Mouse (Mus musculus) neural tube, embryonic 14.5 days (tissue): ENCODE results near the gene Ctnna3. TPM values are rescaled to one million over a fixed set of nuclear protein-coding genes. Genes with fewer than 3 reads are reported as not detected.

Experiments used
- ATAC-seq: fragments of 200-750 bp; cut with Nextera tagmentation; 2 replicates; pipeline ENCODE4 v1.8.0; 2017; ENCODE audit warnings: low read depth, mild to moderate bottlenecking, moderate TSS enrichment, moderate library complexity
- H3K27ac ChIP-seq: fragments of 300-500 bp; sonication (generic); 2 replicates; pipeline ENCODE4 v1.5.1; 2014; ENCODE audit warnings: low read depth, mild to moderate bottlenecking, control low read depth, low read length, moderate library complexity, mixed read lengths
- H3K27me3 ChIP-seq: fragments of 300-500 bp; sonication (generic); 2 replicates; pipeline ENCODE4 v1.6.1; 2014; ENCODE audit warnings: low read length; ENCODE audit not compliant: control insufficient read depth, insufficient read depth
- H3K36me3 ChIP-seq: fragments of 300-500 bp; sonication (generic); 2 replicates; pipeline ENCODE4 v1.6.1; 2014; ENCODE audit warnings: low read length, mixed read lengths; ENCODE audit not compliant: control insufficient read depth, insufficient read depth
- H3K4me1 ChIP-seq: fragments of 300-500 bp; sonication (generic); 2 replicates; pipeline ENCODE4 v1.6.1; 2014; ENCODE audit warnings: low read length; ENCODE audit not compliant: control insufficient read depth, insufficient read depth
- H3K4me2 ChIP-seq: fragments of 300-500 bp; sonication (generic); 2 replicates; pipeline ENCODE4 v1.6.1; 2014; ENCODE audit warnings: mild to moderate bottlenecking, low read depth, low read length, control low read depth
- H3K4me3 ChIP-seq: fragments of 300-500 bp; sonication (generic); 2 replicates; pipeline ENCODE4 v1.5.1; 2014; ENCODE audit warnings: low read depth, low read length, control low read depth, mixed read lengths
- H3K9ac ChIP-seq: fragments of 300-500 bp; sonication (generic); replicated peaks from 2 replicates; pipeline ENCODE4 v1.6.1; 2014; ENCODE audit warnings: low read depth, mild to moderate bottlenecking, control low read depth, low read length, mixed read lengths
- H3K9me3 ChIP-seq: fragments of 300-500 bp; sonication (generic); 2 replicates; pipeline ENCODE4 v1.6.1; 2016; ENCODE audit warnings: low read length; ENCODE audit not compliant: control insufficient read depth
- WGBS: fragments of 180-500 bp; shearing (Covaris S2); extraction: QIAGEN DNeasy Blood & Tissue Kit; methylation state at CpG from one replicate; pipeline ENCODE4 v1.1.7; 2014; 5-methylcytosine and 5-hydroxymethylcytosine counted together
- polyA plus RNA-seq: library from polyadenylated mRNA; unstranded; fragments of >200 nt; fragmentation: Nextera tagmentation; extraction: Ambion mirVana; gene quantifications from 2 replicates; pipeline ENCODE4 v1.2.1, GENCODE M21; 2014

Ctnna3 gene
- polyA plus RNA-seq, 1 experiment from 2014 or later, result 16.5 TPM

DNA sequence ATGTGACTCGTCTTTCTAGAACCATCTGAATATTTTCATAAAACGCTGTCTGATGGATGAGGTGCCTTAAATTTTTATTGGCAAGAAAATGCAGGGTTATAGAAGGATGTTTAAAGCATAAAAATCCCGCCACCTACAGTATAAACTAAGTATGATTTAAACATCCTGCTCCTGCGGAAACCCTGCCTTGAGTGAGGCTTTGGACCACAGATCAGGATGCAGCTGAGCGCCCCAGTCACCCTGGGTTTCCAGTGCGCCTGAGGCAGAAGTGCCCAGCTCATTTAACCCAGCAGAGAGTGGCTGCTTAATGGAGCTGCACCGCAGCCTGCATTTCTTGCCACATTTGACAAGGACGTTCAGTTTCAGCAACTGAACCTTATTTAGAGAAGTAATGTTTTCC lies 1211.7 kb downstream of the Ctnna3 start:
- Histone ChIP-seq H3K4me2 (no peak overlapping the region), H3K4me3 (no peak overlapping the region), H3K27me3 (no peaks in the 10 kb centered on the region), H3K27ac (no peak overlapping the region), H3K36me3 (no peaks in the 10 kb centered on the region), H3K9me3 (no peaks in the 10 kb centered on the region), H3K4me1 (0 out of 2 replicates have a peak, but pooled peaks cover 3% of the 10 kb centered on the region), H3K9ac (no peak overlapping the region)
- ATAC-seq, result peak; percentile 63; the same call in 1 of the 2 replicates
- 46% methylated on average over 8 of the region's 8 CpGs for WGBS

DNA sequence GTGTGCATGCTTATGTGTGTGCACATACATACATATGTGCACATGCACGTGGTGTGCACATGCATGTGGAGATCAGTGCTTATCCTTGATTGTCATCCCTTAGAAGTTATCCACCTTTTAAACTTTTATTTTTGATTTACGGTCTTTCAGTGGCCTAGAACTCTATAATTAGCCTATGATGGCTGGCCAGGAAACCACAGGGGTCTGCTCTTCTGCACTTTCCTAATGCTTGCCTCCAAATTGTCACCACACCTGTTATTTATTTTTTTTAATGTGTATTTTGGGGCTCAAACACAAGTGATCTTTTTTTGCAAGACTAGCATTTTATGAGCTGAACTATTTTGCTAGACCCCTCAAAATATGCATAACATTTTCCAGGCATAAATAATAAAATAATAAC lies 1214.1 kb downstream of the Ctnna3 start:
- H3K36me3 ChIP-seq, result no peaks in the 10 kb centered on the region
- no peak overlapping the region for H3K4me2 ChIP-seq
- H3K4me3 ChIP-seq, result no peak overlapping the region
- ATAC-seq, result no peak
- H3K27me3 ChIP-seq, result no peaks in the 10 kb centered on the region
- WGBS, result 84% methylated on average over 2 of the region's 2 CpGs
- no peak overlapping the region for H3K27ac ChIP-seq
- 0 out of 2 replicates have a peak, but pooled peaks cover 3% of the 10 kb centered on the region for H3K4me1 ChIP-seq
- no peak overlapping the region for H3K9ac ChIP-seq
- no peaks in the 10 kb centered on the region for H3K9me3 ChIP-seq

- H3K4me3 ChIP-seq, result no peak overlapping the region
- H3K36me3 ChIP-seq, result no peaks in the 10 kb centered on the region
- 87% methylated on average over 4 of the region's 4 CpGs for WGBS
Measured at GRCm38 (mm10) chr10:64661190-64661589, 1231.3 kb downstream of the Ctnna3 start.

GRCm38 (mm10) chr10:64671469-64671868 lies 1241.6 kb downstream of the Ctnna3 start:
- no peak for ATAC-seq
- no peaks in the 10 kb centered on the region for H3K36me3 ChIP-seq
- H3K27ac ChIP-seq, result no peak overlapping the region
- 84% methylated on average over 2 of the region's 2 CpGs for WGBS
- H3K9me3 ChIP-seq, result no peaks in the 10 kb centered on the region
- no peaks in the 10 kb centered on the region for H3K27me3 ChIP-seq
- H3K9ac ChIP-seq, result no peak overlapping the region
- H3K4me2 ChIP-seq, result no peak overlapping the region
- no peaks in the 10 kb centered on the region for H3K4me1 ChIP-seq
- H3K4me3 ChIP-seq, result no peak overlapping the region

More at GRCm38 (mm10) chr10:64661190-64661589, 1231.3 kb downstream of the Ctnna3 start:
- Histone ChIP-seq H3K27me3 (no peaks in the 10 kb centered on the region), H3K9me3 (no peaks in the 10 kb centered on the region), H3K4me1 (no peaks in the 10 kb centered on the region), H3K27ac (no peak overlapping the region), H3K9ac (no peak overlapping the region), H3K4me2 (no peak overlapping the region)
- ATAC-seq, result no peak

- 93% methylated on average over 3 of the region's 3 CpGs for WGBS
Measured at GRCm38 (mm10) chr10:64675796-64676195, 1245.9 kb downstream of the Ctnna3 start.

GRCm38 (mm10) chr10:64710017-64710416 lies 1280.1 kb downstream of the Ctnna3 start:
- H3K27me3 ChIP-seq, result no peaks in the 10 kb centered on the region
- no peak for ATAC-seq
- H3K9me3 ChIP-seq, result no peaks in the 10 kb centered on the region
- WGBS, result 82% methylated on average over 2 of the region's 2 CpGs
- H3K36me3 ChIP-seq, result no peaks in the 10 kb centered on the region
- H3K9ac ChIP-seq, result no peak overlapping the region
- no peak overlapping the region for H3K4me3 ChIP-seq
- no peak overlapping the region for H3K4me2 ChIP-seq
- no peak overlapping the region for H3K27ac ChIP-seq
- no peaks in the 10 kb centered on the region for H3K4me1 ChIP-seq

More at GRCm38 (mm10) chr10:64675796-64676195, 1245.9 kb downstream of the Ctnna3 start:
- H3K27me3 ChIP-seq, result no peaks in the 10 kb centered on the region
- H3K4me3 ChIP-seq, result no peak overlapping the region
- no peak overlapping the region for H3K27ac ChIP-seq
- ATAC-seq, result no peak
- H3K4me2 ChIP-seq, result no peak overlapping the region
- no peak overlapping the region for H3K9ac ChIP-seq
- no peaks in the 10 kb centered on the region for H3K4me1 ChIP-seq
- no peaks in the 10 kb centered on the region for H3K36me3 ChIP-seq
- H3K9me3 ChIP-seq, result no peaks in the 10 kb centered on the region

- peak; percentile 93 for ATAC-seq
Measured at GRCm38 (mm10) chr10:64718036-64718435, 1288.1 kb downstream of the Ctnna3 start.

DNA sequence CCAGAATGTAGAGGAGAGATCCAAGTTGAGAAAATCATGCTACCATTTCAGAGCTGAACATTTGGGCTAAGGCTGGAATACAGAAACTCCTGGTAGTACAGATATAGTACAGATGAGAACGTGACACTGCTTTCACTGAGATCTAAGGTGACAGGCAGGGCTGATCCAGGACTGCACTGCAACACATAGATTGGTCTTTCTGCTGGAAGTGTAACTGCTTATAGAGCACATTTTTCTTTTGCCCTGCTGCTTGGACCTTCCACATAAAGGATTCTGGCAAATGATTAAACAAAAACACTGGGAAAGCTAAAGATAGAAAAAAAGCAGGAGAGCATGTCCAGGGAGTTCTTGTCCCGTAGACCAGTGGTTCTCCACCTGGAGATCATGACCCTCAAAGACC lies 1305.8 kb downstream of the Ctnna3 start:
- Histone ChIP-seq H3K36me3 (no peaks in the 10 kb centered on the region), H3K9me3 (no peaks in the 10 kb centered on the region), H3K4me2 (no peak overlapping the region), H3K4me1 (no peaks in the 10 kb centered on the region), H3K27ac (no peak overlapping the region), H3K9ac (no peak overlapping the region), H3K4me3 (no peak overlapping the region), H3K27me3 (no peaks in the 10 kb centered on the region)
- WGBS, result 78% methylated on average over 2 of the region's 2 CpGs
- ATAC-seq, result no peak

More at GRCm38 (mm10) chr10:64718036-64718435, 1288.1 kb downstream of the Ctnna3 start:
- Histone ChIP-seq H3K36me3 (no peaks in the 10 kb centered on the region), H3K9ac (no peak overlapping the region), H3K4me2 (no peak overlapping the region), H3K4me3 (no peak overlapping the region), H3K4me1 (peaks cover 2% of the 10 kb centered on the region; the same call in 1 of the 2 replicates), H3K27ac (no peak overlapping the region), H3K9me3 (no peaks in the 10 kb centered on the region), H3K27me3 (no peaks in the 10 kb centered on the region)
- 29% methylated on average over 9 of the region's 9 CpGs for WGBS

GRCm38 (mm10) chr10:64736616-64737015 lies 1306.7 kb downstream of the Ctnna3 start:
- H3K9ac ChIP-seq, result no peak overlapping the region
- no peak overlapping the region for H3K27ac ChIP-seq
- no peak for ATAC-seq
- no peak overlapping the region for H3K4me2 ChIP-seq
- H3K4me1 ChIP-seq, result no peaks in the 10 kb centered on the region
- H3K36me3 ChIP-seq, result no peaks in the 10 kb centered on the region
- no peak overlapping the region for H3K4me3 ChIP-seq
- no peaks in the 10 kb centered on the region for H3K27me3 ChIP-seq
- WGBS, result 39% methylated on average over 2 of the region's 2 CpGs
- no peaks in the 10 kb centered on the region for H3K9me3 ChIP-seq
